Mouse (Mus musculus): ENCODE measurements around the gene Hpcal1. TPM values are rescaled to one million over a fixed set of nuclear protein-coding genes. Genes with fewer than 3 reads are reported as not detected.

Hpcal1 gene
- polyA plus RNA-seq, 1 experiment from 2014 or later, result 142 TPM

- peaks cover 98% of the 10 kb centered on the region for H3K79me2 ChIP-seq (ENCODE audit: inconsistent target)
- WGBS (ENCODE audit: missing documents), result 34% methylated on average over 4 of the region's 4 CpGs
- peak overlapping the region; percentile 77 for H3K27ac ChIP-seq
- no peaks in the 10 kb centered on the region; the same call in 1 of the 2 replicates for H3K36me3 ChIP-seq (ENCODE audit: inconsistent target)
- no peak overlapping the region for H3K4me3 ChIP-seq (ENCODE audit: inconsistent target)
Observed at GRCm38 (mm10) chr12:17715720-17716478, 25.2 kb downstream of the Hpcal1 start.

DNA sequence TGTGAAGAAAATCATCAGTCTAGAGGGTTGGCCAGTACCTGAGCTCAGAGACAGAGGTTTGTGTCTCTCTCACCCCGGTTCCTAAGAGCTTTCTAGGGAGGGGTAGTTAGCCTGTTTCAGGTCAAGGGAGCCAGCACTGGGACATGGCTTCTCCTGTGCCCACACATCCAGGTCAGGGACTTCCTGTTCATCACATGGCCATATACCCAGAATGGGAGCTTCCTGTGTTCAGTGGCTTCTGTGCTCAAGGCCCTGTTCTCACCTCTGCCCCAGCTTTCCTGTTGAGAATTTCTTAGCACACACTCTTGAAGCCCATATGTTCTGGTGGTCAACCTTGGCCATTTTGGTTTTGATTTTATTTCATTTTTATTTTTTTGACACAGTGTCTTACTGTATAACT is 26.6 kb downstream of the Hpcal1 start:
- Histone ChIP-seq H3K4me3 (ENCODE audit: inconsistent target) (no peak overlapping the region), H3K27ac (peak overlapping the region; percentile 77), H3K79me2 (ENCODE audit: inconsistent target) (peaks cover 98% of the 10 kb centered on the region), H3K36me3 (ENCODE audit: inconsistent target) (no peaks in the 10 kb centered on the region; the same call in 1 of the 2 replicates)
- WGBS (ENCODE audit: missing documents), result 94% methylated on average over 1 of the region's 1 CpGs

DNA sequence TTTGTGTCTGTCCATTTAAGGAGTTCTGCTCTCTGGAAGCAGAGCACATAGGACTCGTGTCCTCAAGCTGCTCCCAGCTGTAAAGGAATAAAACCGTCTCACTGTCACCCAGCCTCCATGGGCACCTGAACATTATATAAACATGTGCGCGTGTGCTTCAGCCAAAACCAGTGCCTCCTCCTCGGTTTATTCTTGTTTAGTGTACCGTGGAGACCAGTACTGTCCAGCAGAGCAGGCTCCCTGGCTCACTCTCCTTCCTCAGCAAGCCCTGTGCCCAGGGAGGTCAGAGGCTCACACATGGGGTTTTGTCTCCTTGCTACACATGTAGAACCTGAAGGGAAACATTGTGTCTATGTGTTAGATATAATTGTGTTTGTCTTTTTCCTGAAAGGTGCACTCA is 27.5 kb downstream of the Hpcal1 start:
- Histone ChIP-seq H3K4me3 (ENCODE audit: inconsistent target) (no peak overlapping the region), H3K27ac (no peak overlapping the region), H3K79me2 (ENCODE audit: inconsistent target) (peaks cover 99% of the 10 kb centered on the region), H3K36me3 (ENCODE audit: inconsistent target) (no peaks in the 10 kb centered on the region; the same call in 1 of the 2 replicates)
- WGBS (ENCODE audit: missing documents), result 93% methylated on average over 6 of the region's 6 CpGs

- Histone ChIP-seq H3K79me2 (ENCODE audit: inconsistent target) (peaks cover 100% of the 10 kb centered on the region), H3K4me3 (ENCODE audit: inconsistent target) (no peak overlapping the region), H3K27ac (no peak overlapping the region), H3K36me3 (ENCODE audit: inconsistent target) (no peaks in the 10 kb centered on the region; the same call in 1 of the 2 replicates)
Observed at GRCm38 (mm10) chr12:17721058-17721457, 30.4 kb downstream of the Hpcal1 start.

DNA sequence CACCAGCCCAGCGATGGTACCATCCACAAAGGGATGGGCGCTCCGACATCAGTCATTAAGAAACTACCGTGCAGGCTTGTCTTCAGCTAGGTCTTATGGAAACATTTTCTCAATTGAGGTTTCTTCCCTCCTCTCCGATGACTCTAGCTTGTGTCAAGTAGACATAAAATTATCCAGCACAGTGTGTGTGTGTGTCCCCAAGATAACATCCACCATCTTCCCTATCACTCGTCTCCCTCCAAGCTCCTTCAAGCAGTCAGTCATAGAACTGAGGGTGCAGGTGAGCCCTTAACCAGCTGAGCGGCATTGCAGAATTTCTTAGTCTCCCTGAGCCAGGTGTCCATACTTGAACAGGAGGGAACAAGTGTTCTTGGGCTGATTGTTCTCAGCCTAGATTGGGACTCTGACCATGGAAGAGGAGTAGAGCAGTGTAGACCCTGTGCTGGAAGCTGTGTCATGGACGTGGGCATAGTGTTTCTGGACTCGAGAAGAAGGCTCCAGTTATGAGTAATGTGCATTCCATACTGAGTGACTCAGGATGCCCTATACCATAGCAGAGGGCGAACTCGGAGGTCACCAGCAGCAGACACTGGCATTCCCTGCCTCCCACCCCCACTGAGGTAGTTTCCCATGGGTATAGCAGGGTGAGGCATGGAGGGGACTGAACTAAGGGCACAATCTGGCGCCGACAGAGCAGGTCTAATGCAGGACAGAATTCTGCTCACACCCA is 32.0 kb downstream of the Hpcal1 start:
- WGBS (ENCODE audit: missing documents), result 97% methylated on average over 13 of the region's 13 CpGs
- Histone ChIP-seq H3K79me2 (ENCODE audit: inconsistent target) (peaks cover 100% of the 10 kb centered on the region), H3K27ac (peak overlapping the region; percentile 65), H3K36me3 (ENCODE audit: inconsistent target) (no peaks in the 10 kb centered on the region; the same call in 1 of the 2 replicates), H3K4me3 (ENCODE audit: inconsistent target) (no peak overlapping the region)

DNA sequence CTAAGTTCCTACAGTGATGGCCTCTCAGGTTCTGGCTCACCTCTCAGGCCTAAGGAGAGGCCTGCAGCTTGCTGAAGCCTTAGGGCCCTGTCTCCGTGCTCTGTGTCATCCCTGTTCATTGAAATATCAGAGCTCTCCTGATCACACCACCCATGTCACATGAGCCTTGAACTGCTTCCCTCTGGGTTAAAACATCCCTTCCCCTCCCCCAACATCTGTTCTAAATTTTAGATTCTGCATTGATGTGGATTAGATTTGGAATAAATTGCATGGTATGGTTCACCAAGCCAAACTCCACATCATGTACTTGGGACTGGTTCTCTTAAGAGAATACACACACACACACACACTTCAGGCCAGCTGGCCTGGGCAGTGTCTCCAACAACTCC is 32.5 kb downstream of the Hpcal1 start:
- 78% methylated on average over 1 of the region's 1 CpGs for WGBS (ENCODE audit: missing documents)
- Histone ChIP-seq H3K36me3 (ENCODE audit: inconsistent target) (no peaks in the 10 kb centered on the region; the same call in 1 of the 2 replicates), H3K4me3 (ENCODE audit: inconsistent target) (no peak overlapping the region), H3K27ac (peak overlapping the region; percentile 65), H3K79me2 (ENCODE audit: inconsistent target) (peaks cover 100% of the 10 kb centered on the region)

- H3K79me2 ChIP-seq (ENCODE audit: inconsistent target), result peaks cover 100% of the 10 kb centered on the region
Observed at GRCm38 (mm10) chr12:17723999-17724398, 33.3 kb downstream of the Hpcal1 start.

DNA sequence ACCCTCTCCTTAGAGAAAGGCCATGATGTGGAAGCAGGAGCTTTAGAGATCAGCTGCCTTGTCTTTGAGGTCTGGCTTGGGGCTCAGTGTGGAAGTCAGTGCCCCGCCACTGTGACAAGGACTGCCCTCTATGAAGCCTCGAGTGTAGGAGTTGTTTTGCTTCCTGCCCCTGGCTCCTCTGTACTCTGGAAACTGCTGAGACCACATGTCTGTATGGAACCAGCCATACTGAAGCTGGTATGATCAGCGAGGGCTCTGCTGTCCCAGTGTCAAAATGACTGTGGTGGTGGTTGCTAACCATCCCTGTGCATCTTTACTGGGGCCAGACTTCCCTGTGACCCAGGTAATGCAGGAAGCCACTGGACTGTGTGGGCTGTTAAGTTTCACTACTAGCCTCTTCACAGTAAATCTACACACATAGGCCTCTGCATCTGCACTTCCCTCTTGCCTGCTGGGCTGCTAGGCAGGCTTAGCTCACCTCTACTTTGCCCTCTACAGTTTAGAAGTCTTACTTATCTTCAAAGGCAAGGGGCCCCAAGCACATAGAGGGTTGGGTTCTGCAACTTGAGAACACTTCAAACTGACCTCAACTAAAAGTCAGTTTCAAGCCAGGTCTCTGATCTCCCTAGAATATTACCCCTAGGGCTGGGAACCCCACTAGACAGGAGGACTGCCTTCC is 33.9 kb downstream of the Hpcal1 start:
- H3K27ac ChIP-seq, result peak overlapping the region; percentile 65
- 23% methylated on average over 3 of the region's 3 CpGs for WGBS (ENCODE audit: missing documents)

More at GRCm38 (mm10) chr12:17723999-17724398, 33.3 kb downstream of the Hpcal1 start:
- no peaks in the 10 kb centered on the region; the same call in 1 of the 2 replicates for H3K36me3 ChIP-seq (ENCODE audit: inconsistent target)
- H3K4me3 ChIP-seq (ENCODE audit: inconsistent target), result no peak overlapping the region
- H3K27ac ChIP-seq, result peak overlapping the region; percentile 65
- WGBS (ENCODE audit: missing documents), result 96% methylated on average over 6 of the region's 6 CpGs

GRCm38 (mm10) chr12:17725592-17725991 is 34.9 kb downstream of the Hpcal1 start:
- WGBS (ENCODE audit: missing documents), result 96% methylated on average over 6 of the region's 6 CpGs
- Histone ChIP-seq H3K36me3 (ENCODE audit: inconsistent target) (no peaks in the 10 kb centered on the region), H3K4me3 (ENCODE audit: inconsistent target) (no peak overlapping the region), H3K27ac (peak overlapping the region; percentile 65; the same call in 1 of the 2 replicates), H3K79me2 (ENCODE audit: inconsistent target) (peaks cover 100% of the 10 kb centered on the region)

More for the DNA sequence above, 33.9 kb downstream of the Hpcal1 start:
- Histone ChIP-seq H3K4me3 (ENCODE audit: inconsistent target) (no peak overlapping the region), H3K79me2 (ENCODE audit: inconsistent target) (peaks cover 100% of the 10 kb centered on the region), H3K36me3 (ENCODE audit: inconsistent target) (no peaks in the 10 kb centered on the region)

GRCm38 (mm10) chr12:17726576-17727320 is 36.1 kb downstream of the Hpcal1 start:
- H3K36me3 ChIP-seq (ENCODE audit: inconsistent target), result no peaks in the 10 kb centered on the region
- no peak overlapping the region for H3K4me3 ChIP-seq (ENCODE audit: inconsistent target)
- H3K27ac ChIP-seq, result no peak overlapping the region
- H3K79me2 ChIP-seq (ENCODE audit: inconsistent target), result peaks cover 100% of the 10 kb centered on the region
- 60% methylated on average over 10 of the region's 10 CpGs for whole genome bisulfite sequencing (ENCODE audit: missing documents)

GRCm38 (mm10) chr12:17727676-17728339 is 37.2 kb downstream of the Hpcal1 start:
- WGBS (ENCODE audit: missing documents), result 75% methylated on average over 13 of the region's 13 CpGs
- H3K36me3 ChIP-seq (ENCODE audit: inconsistent target), result no peaks in the 10 kb centered on the region
- H3K79me2 ChIP-seq (ENCODE audit: inconsistent target), result peaks cover 100% of the 10 kb centered on the region
- no peak overlapping the region for H3K4me3 ChIP-seq (ENCODE audit: inconsistent target)
- no peak overlapping the region for H3K27ac ChIP-seq

DNA sequence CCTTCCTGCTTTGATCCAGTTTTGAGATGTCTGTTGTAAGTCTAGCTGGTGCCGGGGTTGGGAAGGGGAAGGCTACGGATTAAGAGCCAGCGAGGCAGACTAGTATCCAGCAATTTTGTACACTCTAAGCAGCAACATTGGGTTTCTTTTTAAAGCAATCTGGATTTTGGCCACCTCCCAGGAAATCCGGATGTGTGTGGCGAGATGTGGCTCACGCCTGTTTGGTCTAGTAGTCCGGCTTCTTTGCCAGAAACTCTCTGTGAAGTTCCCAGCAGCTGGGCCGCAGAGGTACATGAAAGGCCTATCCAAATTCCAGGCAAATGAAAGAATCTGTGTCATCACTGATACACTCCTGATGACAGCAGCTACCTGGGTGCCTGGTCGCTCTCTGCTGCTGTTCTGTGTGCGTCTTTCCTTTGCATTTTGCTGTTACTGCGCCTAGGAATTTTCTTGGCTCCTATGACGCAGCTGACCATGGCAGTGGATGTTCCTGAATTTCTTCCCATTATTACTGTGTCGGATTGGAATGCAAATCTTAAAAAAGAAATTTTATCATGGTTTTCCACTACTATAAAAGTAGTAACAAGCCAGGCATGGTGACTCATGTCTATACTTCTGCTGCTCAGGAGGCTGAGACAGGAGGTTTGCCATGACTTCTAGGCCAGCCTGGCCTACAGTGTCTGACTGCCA is 38.7 kb downstream of the Hpcal1 start:
- Histone ChIP-seq H3K79me2 (ENCODE audit: inconsistent target) (peaks cover 100% of the 10 kb centered on the region), H3K36me3 (ENCODE audit: inconsistent target) (no peaks in the 10 kb centered on the region), H3K4me3 (ENCODE audit: inconsistent target) (no peak overlapping the region), H3K27ac (no peak overlapping the region)
- 92% methylated on average over 12 of the region's 13 CpGs for WGBS (ENCODE audit: missing documents)

- Histone ChIP-seq H3K27ac (no peak overlapping the region), H3K4me3 (ENCODE audit: inconsistent target) (no peak overlapping the region), H3K79me2 (ENCODE audit: inconsistent target) (peaks cover 100% of the 10 kb centered on the region), H3K36me3 (ENCODE audit: inconsistent target) (no peaks in the 10 kb centered on the region)
- WGBS (ENCODE audit: missing documents), result 97% methylated on average over 7 of the region's 7 CpGs
Observed at GRCm38 (mm10) chr12:17732006-17732405, 41.4 kb downstream of the Hpcal1 start.
